Mouse (Mus musculus): ENCODE data around the gene Ttc30a2. TPM values are rescaled to one million over a fixed set of nuclear protein-coding genes. Genes with fewer than 3 reads are reported as not detected.

Gene Ttc30a2
- polyA plus RNA-seq, 1 experiment from 2014 or later, result 0.77 TPM

Other genes with a start within 250 kb of the Ttc30a2 start
- gene Agps, start 146.0 kb downstream of the Ttc30a2 start, polyA plus RNA-seq (2015; fragmentation: Nextera tagmentation; extraction: Ambion mirVana), result 28.0 and 28.5 TPM in 2 replicates
- 17.5 and 21.8 TPM in 2 replicates for gene Ttc30b, start 39.6 kb downstream of the Ttc30a2 start, polyA plus RNA-seq (2015; fragmentation: Nextera tagmentation; extraction: Ambion mirVana)
- 7.3 and 8.0 TPM in 2 replicates for gene Ttc30a1, start 3.8 kb upstream of the Ttc30a2 start, polyA plus RNA-seq (2015; fragmentation: Nextera tagmentation; extraction: Ambion mirVana)